Mouse (Mus musculus) kidney, adult 2 months (tissue): ENCODE measurements around the gene Apob. TPM values are rescaled to one million over a fixed set of nuclear protein-coding genes. Genes with fewer than 3 reads are reported as not detected.

Experiments
- DNase-seq: peaks from one replicate; pipeline ENCODE4 v3.0.0; 2021
- H3K27ac ChIP-seq: fragments of 200-500 bp; 2 replicates; pipeline ENCODE4 v1.5.1; 2012; ENCODE audit warnings: low read depth, low read length, control low read depth, inconsistent platforms; ENCODE audit not compliant: insufficient read depth
- H3K27me3 ChIP-seq: fragments of 200-500 bp; replicated peaks from 2 replicates; pipeline ENCODE4 v1.6.1; 2012; ENCODE audit warnings: mild to moderate bottlenecking, moderate library complexity, low read length, inconsistent platforms; ENCODE audit not compliant: control insufficient read depth, insufficient read depth
- H3K36me3 ChIP-seq: fragments of 200-500 bp; 2 replicates; pipeline ENCODE4 v1.6.1; 2012; ENCODE audit warnings: mild to moderate bottlenecking, moderate library complexity, low read length, inconsistent platforms; ENCODE audit not compliant: control insufficient read depth, insufficient read depth
- H3K4me1 ChIP-seq: fragments of 200-500 bp; 2 replicates; pipeline ENCODE4 v1.6.1; 2011; ENCODE audit warnings: low read length; ENCODE audit not compliant: control insufficient read depth, insufficient read depth
- H3K4me3 ChIP-seq: fragments of 200-500 bp; 2 replicates; pipeline ENCODE4 v1.5.1; 2011; ENCODE audit warnings: mild to moderate bottlenecking, low read depth, low read length, control low read depth; ENCODE audit not compliant: insufficient read depth
- CTCF ChIP-seq: fragments of 200-500 bp; conservative IDR thresholded peaks from 2 replicates; pipeline ENCODE4 v1.5.1; 2011; ENCODE audit warnings: low read depth, mild to moderate bottlenecking, control low read depth, low read length, moderate library complexity, mixed read lengths; ENCODE audit not compliant: insufficient read depth, insufficient read length
- POLR2A ChIP-seq: fragments of 200-500 bp; IDR thresholded peaks from one replicate; pipeline ENCODE4 v1.6.1; 2011; ENCODE audit warnings: low read depth, low read length, control low read depth
- WGBS: fragments of 180-500 bp; shearing (Covaris S2); methylation state at CpG from one replicate; pipeline ENCODE4 v1.1.7; 2018; 5-methylcytosine and 5-hydroxymethylcytosine counted together
- polyA plus RNA-seq: library from polyadenylated mRNA; depleted of rRNA; stranded (reverse); fragments of >200 nt; gene quantifications from 2 replicates; pipeline ENCODE4 v1.2.3, GENCODE M21; 2012; rRNA removed

Apob gene
- polyA plus RNA-seq, result 26.0 and 27.3 TPM in 2 replicates

DNA sequence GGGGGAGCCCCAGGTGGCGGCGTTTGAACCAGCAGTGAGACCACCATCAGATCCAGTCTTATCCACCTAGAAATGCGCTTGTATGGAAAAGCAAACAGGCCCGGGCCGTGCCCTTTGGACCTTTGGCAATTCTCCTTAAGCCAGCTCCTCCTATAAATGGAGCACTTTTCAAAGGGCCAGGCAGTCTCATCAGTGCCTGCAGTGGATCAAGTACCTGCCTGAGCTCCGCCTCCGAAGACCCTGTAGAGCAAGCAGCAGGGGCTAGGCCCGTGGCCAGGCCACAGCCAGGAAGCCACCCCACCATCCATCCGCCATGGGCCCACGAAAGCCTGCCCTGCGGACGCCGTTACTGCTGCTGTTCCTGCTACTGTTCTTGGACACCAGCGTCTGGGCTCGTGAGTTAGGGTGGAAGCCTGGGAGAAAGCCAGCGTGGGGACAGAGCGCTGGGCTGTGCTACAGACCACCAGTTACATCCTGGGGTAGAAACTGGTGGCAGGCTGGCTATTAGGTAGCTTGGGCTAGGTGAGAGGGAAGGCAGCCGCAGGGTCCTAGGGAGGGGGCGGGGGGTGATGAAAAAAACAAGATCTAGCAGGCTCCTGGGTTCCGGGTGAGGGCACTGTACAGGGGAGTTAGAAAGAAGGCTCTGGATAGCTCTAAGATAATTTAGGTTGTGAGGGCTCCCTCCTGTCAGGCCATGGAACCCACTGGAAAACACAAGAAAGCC, at the start of gene Apob:
Gene Apob (plus strand): TSS at position 183 of the 724 bp plus-strand sequence.
- H3K4me1 ChIP-seq, result no peaks in the 10 kb centered on the region
- TF ChIP-seq POLR2A, result peak; percentile 29
- TF ChIP-seq CTCF, result no peak
- 72% methylated on average over 20 of the region's 20 CpGs for WGBS
- no peaks in the 10 kb centered on the region for H3K36me3 ChIP-seq
- H3K27ac ChIP-seq, result 0 out of 2 replicates have a peak within 1 kb of the TSS, but pooled peaks have one; percentile 12
- peak within 1 kb of the TSS; percentile 52 for H3K4me3 ChIP-seq
- DNase-seq, result peak; percentile 79
- no peaks in the 10 kb centered on the region for H3K27me3 ChIP-seq

GRCm38 (mm10) chr12:7932405-7932920, 45.0 kb upstream of the Apob start:
- no peak for TF ChIP-seq POLR2A
- TF ChIP-seq CTCF, result no peak
- no peak overlapping the region for H3K4me3 ChIP-seq
- WGBS, result 72% methylated on average over 4 of the region's 4 CpGs
- H3K4me1 ChIP-seq, result no peaks in the 10 kb centered on the region
- DNase-seq, result no peak
- H3K27me3 ChIP-seq, result no peaks in the 10 kb centered on the region
- H3K27ac ChIP-seq, result no peak overlapping the region
- H3K36me3 ChIP-seq, result no peaks in the 10 kb centered on the region

DNA sequence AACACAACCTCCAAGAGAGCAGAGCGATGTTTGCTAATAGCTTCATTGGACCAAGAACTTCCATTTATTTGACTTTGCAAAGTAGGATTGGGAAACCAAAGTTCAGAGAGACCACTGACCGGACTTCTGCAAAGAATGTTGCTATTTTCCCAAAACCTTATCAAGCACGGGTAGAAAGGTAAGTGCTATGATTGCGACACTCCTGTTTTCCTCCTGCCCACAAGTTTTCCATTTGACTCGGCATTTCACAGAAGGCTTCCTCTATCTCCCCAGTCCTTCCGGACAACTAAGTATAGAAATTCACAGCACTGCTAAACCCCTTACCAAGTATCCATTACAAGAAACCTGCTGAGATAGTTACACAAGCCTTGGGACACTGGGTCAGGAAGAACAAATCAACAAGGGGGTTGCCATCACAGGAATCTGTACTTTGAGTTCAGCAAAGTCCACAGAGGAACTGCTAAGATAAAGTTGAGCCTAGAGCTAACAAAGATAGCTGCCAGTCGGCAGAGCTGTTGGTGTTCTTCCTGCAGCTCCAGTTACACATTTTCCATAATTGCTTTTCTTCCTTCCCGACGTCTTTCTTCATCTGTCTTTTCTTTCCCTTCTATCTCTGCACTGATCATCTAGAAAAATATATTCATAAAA, 27.2 kb upstream of the Apob start:
- 0 out of 2 replicates have a peak, but pooled peaks cover 1% of the 10 kb centered on the region for H3K27me3 ChIP-seq
- no peaks in the 10 kb centered on the region for H3K36me3 ChIP-seq
- no peak overlapping the region for H3K27ac ChIP-seq
- TF ChIP-seq CTCF (no peak), POLR2A (no peak)
- DNase-seq, result no peak
- H3K4me1 ChIP-seq, result no peaks in the 10 kb centered on the region
- H3K4me3 ChIP-seq, result no peak overlapping the region
- whole genome bisulfite sequencing, result 84% methylated on average over 9 of the region's 9 CpGs

DNA sequence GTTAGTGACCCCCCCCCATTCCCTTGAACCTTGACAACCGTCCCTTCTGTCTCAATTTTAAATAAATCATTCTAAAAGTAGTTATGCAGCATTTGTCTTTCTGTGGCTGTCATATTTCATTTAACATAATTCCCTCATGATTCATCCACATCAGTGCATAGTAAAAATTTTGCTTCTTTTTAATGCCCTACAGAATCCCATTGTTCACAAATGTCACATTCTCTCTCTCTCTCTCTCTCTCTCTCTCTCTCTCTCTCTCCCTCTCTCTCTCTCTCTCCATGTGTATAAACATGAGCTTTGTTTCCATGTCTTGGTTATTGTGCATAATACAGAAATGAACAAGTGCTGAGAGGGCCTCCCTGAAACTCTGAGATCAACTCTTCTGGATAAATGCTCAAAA, 18.6 kb upstream of the Apob start:
- TF ChIP-seq POLR2A (no peak), CTCF (no peak)
- H3K27ac ChIP-seq, result no peak overlapping the region
- no peaks in the 10 kb centered on the region for H3K4me1 ChIP-seq
- no peaks in the 10 kb centered on the region for H3K27me3 ChIP-seq
- H3K36me3 ChIP-seq, result no peaks in the 10 kb centered on the region
- WGBS, result 72% methylated on average over 1 of the region's 1 CpGs
- DNase-seq, result no peak
- H3K4me3 ChIP-seq, result no peak overlapping the region

- no peak overlapping the region for H3K27ac ChIP-seq
- no peak for DNase-seq
- TF ChIP-seq POLR2A, result no peak
- no peak for TF ChIP-seq CTCF
- no peaks in the 10 kb centered on the region for H3K4me1 ChIP-seq
- no peaks in the 10 kb centered on the region for H3K36me3 ChIP-seq
- 68% methylated on average over 6 of the region's 6 CpGs for WGBS
- H3K4me3 ChIP-seq, result no peak overlapping the region
- H3K27me3 ChIP-seq, result no peaks in the 10 kb centered on the region
Measured at GRCm38 (mm10) chr12:7959310-7959918, 18.0 kb upstream of the Apob start.

GRCm38 (mm10) chr12:7962314-7962927, 15.0 kb upstream of the Apob start:
- H3K36me3 ChIP-seq, result no peaks in the 10 kb centered on the region
- no peak for DNase-seq
- H3K4me3 ChIP-seq, result no peak overlapping the region
- TF ChIP-seq CTCF, result no peak
- no peak for TF ChIP-seq POLR2A
- 49% methylated on average over 5 of the region's 5 CpGs for WGBS
- H3K27me3 ChIP-seq, result no peaks in the 10 kb centered on the region
- no peaks in the 10 kb centered on the region for H3K4me1 ChIP-seq
- H3K27ac ChIP-seq, result no peak overlapping the region
